Mouse (Mus musculus) right cerebral cortex, postnatal 10 days (tissue): ENCODE measurements at regions not wholly inside any gene's neighbourhood (a gene's known extent, or its start where the extent isn't known, plus 50 kb on each side); places are given as distances from the start of the nearest gene placed in this dataset.

ENCODE experiments used
- DNase-seq, 2 experiments: peaks; one replicate each; pipeline ENCODE4 v3.0.0; 2021; ENCODE audit warnings: low spot score in 2 of 2

DNA sequence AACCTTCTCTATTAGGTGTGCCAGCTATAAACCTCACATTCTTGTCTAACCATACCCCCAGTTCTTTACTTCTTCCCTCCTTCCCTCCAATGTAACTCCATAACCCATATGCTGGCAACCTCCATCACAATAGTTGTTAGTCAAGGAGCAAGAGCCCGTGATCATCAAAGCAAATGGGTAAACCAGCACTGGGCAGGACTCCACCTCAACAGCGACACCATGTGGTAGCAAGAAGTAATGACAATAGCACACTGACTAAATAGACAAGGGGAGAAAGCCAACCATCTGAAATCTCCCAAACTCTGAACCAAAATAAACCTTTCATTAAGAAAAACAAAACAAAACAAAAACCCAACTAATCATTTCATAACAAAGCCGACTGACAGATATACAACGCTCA, 297.8 kb downstream of the Psat1 start:
- peak in 1 of 2 experiments; percentile 33 for DNase-seq

DNA sequence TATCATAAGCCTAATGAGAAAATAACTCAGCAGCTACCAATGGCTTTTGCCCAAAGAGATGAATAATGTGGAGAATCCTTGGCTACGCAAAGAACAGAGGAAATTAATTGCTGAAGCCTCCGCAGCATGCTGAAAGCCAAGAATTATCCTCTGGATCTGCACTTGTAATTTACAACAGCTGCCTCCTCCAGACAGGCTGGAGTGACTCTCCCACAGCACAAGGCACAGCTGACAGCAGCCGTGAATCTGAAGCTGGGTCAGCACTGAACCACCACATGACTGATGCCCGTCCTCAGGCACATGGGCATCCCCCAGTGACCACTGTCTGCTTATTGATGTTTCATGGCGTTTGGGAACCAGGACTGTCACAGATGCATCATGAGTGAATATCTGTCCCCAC, 299.8 kb downstream of the Psat1 start:
- peak in 1 of 2 experiments; percentile 40 for DNase-seq

DNA sequence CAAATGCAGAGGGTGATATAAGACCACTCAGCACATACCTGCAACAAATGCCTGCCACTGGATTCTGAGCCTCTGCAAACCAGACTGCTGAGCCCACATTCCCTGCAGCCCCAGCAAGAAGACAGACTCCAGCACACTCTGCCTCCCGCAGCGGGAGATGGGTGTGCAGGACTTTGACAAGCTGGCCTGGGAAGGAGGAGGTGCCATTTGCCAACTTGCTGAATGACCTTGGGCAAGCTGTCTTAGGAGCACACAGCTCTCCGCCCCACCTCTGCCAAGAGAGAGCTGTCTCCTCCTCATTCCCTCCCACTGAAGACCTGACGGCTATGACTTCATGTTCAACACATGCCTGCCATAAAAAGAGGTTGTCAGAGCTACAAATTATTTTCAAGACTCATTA, 302.4 kb downstream of the Psat1 start:
- peak in 1 of 2 experiments; percentile 36 for DNase-seq

DNA sequence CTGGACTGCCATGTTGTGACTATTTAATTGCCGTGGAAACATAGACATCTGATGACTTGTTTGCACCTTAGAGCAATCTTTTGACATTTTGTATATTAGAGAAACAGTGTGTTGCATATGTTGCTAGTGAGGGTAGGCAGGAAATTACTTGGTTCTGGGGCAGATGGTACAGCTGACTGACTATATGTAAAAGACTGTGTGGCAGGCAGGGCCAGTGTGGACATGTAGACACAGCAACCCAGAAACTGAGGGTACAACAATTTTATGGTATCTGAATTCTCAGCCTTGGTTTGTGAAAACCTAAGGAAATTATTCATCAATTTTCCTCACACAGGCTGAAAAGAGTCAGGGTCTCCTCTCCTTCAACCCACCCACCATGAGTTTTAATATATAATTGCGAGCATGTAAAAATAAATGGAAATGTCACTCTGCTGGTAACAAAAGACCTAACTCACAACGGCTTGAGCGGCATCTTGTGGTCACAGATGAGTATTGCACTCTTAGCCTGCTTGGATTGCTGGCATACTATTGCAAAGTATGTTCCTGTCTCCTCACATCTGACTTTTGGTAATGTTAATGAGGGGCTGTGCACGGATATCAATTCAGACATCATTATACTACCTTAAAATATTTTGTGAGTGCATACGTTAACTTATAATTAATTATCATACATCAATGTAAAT, 329.8 kb downstream of the Psat1 start:
- peak; percentile 80 to 87 for DNase-seq

DNA sequence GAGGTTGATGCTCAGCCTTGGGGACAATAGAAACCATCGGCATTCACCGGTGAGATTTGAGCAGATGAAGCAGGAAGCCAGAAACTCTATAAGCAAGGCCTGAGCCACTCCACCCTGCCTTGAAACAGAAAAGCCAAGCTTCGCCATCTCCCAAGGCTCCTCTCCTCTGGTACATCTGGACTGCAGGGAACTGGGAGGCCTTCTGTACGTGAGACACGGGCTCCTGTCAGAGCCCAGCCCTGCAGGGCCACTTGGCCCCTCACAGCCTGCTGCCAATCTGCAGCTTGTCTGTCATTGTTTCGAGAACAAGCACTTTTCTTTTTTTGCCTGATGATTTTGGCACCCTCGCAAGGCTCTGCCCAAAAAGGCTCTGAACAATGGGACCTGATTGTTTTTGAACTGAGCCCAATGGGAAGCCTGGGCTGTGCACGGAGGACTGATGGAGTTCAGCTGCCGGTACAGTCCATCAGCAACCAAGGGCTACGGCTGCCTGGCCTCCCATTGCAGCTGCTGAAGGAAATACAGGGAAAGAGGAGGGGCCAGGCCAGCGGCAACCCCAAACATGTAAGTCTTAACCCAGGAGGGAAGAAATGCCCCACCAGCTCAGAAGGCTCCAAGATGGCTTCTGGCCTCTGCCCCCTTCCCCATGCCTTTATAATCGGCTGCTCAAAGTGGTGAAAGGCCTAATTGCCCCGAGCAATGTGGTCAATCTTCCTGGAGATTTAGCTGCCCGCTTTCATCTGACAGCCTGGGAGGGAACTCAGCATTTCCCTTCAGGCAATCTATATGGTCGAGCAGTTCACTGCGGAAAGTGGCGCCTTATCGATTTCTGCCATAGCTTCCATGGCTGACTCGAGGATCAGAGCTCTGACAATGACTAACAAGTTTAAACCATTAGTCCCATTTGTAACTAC, 332.2 kb downstream of the Psat1 start:
- DNase-seq = peak; percentile 37 to 43

DNA sequence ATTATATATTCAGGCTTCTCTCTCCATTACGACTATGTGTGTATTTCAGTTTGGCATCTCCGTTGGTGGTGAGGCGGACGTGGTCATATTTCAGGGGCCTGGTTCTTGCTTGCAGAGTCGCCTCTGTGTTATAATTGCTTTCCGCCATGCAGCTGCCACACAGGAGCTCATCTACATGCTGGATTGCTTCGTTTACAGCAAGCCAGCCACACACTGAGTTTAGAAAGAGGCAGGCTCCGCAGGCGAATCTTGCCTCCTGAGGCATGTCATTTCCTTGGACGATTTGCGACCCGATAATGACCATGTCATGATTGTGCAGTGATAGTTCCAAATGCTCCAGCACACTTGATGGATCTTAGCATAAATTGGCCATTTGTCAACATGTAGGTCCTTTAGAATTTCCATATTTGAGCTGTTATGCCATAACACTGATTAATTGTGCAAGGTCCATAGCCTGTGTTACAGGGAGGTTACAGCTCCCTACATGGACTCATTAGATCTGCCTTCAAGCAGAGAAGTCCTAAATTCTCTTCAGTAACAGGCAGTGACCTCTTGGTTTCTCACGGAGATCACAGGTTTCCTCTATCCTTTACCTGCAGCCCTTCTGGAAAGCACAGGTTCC, 335.9 kb downstream of the Psat1 start:
- peak; percentile 24 to 27 for DNase-seq

DNA sequence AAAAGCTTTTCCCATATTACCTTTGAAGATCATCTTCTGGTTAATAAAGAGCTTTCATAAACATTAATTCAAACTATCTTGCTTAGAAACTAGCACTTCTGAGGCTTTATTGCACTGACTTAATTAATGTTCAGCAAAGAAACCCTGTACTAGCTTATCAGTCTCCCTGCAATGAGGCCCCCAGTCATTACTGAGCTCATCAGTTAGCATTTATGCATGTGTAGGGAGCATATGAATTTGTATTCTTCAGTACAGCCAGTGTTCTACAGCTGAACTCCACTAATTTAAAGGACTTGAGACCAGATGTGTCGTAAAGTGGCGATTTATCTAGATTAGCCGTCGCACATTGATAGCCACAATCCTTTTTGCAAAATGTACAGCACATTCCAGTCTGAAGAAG, 340.7 kb downstream of the Psat1 start:
- no peak for DNase-seq

DNA sequence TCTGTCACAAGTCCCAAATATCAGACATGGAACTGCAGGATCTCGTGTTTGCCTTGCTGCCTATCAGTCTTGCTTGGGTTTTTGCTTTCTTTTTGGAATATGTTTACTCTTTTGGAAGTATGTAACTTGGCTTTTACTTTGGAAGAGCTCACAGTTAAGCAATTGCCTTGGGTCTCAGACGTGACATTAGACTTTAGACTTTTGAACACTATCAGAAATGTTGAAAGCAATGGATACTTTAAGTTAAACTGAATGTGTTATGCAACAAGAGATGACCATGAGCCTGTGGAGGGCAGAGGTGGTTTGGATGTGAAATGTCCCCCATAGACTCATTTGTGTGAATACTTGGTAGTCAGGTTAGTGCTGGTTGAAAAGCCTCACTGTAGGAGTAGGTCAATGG, 354.3 kb downstream of the Psat1 start:
- DNase-seq = no peak

DNA sequence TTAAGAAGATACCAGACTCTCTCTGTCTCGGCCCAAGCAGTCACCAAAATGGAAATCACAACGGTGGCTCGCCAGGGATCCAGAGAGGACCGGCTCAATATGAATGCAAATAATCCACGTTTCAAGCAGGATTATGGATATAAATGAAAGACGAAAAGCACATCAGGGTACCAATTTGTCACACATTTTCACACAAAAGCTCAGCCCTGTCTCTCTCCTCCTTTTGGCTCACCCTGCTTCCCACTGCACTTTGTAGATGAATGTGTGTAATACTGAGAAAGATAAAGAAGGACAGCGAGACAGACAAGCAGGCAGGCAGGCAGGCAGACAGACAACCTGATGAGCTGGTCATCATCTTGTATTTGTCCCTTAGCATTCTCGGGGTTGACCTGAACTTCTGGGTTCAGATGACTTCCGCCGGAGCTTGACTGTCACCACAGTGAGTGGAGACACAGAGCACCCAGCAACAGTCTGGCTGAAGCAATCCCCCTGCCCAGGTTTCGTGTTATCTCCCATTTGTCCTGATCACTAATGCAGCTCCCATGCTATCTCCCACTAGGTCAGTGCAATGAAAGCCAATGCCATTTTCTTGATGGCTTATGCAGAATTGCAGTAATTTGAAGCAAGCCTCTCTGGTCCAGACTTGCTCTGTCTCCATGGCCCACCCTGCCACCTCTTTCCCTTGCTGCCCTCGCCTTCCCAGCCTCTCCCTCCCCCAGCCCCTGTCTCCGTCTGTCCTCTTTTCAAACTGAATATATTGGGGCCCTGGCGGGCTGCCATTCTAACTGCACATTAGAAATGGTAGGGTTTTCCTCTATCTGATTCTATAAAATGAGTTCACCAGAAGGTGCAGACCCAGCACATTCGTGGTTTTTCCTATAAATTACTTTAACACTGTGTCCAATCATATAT, 363.1 kb downstream of the Psat1 start:
- DNase-seq = no peak

DNA sequence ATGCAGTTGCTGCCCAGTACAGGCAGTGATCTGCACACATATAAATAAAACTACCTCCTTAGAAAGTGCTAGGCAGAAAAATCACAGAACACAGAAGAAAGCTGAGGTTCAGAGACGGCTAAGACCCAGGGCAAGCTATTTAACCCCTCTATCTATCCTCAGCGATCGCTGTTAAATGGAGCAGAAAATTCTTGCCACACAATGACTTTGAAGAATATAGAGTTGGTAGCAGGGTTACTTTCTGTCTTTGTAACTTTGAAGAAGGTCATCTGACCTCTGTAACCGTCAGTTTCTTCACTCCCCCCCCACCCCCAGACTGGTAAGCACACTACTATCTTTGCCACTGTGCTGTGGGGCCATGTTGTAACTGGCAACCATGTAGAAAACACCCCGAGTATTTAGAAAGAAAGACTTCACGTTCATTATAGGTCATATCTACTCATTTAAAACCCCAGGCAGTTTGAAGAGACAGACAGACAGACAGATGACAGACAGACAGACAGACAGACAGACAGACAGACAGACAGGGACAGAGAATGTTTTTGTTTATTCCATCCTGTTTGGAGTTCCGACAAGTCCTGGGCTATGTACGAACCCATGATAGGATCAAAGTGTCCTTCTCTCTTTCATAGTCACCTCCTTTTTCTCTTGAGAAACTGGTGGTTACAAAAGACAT, 363.9 kb downstream of the Psat1 start:
- no peak for DNase-seq

DNA sequence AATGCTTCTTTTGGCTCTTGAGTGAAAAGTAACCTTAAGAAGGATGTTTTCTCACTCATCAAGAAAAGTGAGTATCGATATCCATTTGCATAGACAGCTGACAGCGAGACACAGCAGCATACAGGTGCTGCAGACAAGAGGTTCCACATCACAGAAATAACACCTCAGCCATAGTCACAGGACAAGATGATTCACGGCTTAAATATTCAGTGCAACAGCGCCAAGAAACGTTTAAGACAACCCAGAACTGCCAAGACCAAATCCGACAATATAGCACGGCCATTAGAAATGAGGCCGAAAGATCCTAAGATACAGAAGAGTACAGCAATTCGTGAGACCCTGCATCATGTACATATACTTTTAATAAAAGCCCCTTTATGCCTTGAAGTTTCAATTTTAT, 375.9 kb downstream of the Psat1 start:
- no peak for DNase-seq

DNA sequence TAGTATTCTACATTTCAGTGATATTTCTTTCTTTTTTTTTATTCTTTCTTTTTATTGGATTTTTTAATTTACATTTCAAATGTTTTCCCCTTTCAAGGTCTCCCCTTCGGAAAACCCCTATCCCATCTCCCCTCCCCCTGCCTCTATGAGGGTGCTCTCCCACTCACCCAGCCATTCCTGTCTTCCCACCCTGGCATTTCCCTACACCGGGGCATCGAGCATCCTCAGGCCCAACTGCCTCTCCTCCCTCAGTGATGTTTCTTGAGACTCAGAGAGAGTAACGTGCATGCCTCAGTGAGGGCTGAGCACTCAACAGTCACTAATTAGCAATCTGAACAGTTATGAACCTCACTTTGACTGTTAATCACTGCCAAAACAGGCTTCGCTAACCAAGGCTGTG, 385.6 kb downstream of the Psat1 start:
- DNase-seq = no peak

DNA sequence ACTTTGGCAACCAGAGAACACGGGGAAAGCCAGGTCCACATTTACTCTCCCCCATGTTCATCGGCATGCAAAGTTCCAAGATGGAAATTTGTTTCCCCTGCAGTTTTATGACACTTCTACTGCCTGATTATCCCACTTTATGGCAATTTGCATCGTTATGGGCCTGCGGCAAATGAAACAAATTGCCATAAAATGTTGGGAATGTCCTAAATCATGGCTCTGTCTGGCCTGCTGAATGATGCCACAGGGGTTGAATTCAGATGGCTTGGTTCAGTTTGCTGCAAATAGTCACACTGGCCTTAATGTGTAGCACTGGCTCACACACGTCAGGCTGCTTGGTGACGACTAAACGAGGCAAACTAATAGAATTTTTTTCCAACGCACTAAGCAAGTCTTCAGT, 393.2 kb downstream of the Psat1 start:
- DNase-seq = no peak

DNA sequence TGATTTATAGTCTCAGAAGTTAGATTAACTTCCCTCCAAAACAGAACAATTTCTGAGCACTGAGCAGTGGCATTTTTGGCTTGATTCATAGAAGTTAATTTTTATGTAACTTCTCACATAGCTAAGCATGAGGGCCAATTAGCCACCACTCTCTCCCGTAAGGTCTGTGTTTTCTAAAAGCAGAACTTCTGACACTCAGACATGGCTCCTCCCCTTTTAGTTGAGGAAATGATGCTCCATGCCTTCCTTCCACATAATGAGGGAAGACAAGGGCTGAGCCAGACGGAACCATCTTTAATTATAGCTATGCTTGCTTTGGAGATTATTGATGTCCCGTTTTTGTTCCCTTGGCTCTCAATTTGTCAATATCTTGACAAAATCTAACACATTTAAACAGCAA, 429.3 kb downstream of the Psat1 start:
- DNase-seq = no peak

DNA sequence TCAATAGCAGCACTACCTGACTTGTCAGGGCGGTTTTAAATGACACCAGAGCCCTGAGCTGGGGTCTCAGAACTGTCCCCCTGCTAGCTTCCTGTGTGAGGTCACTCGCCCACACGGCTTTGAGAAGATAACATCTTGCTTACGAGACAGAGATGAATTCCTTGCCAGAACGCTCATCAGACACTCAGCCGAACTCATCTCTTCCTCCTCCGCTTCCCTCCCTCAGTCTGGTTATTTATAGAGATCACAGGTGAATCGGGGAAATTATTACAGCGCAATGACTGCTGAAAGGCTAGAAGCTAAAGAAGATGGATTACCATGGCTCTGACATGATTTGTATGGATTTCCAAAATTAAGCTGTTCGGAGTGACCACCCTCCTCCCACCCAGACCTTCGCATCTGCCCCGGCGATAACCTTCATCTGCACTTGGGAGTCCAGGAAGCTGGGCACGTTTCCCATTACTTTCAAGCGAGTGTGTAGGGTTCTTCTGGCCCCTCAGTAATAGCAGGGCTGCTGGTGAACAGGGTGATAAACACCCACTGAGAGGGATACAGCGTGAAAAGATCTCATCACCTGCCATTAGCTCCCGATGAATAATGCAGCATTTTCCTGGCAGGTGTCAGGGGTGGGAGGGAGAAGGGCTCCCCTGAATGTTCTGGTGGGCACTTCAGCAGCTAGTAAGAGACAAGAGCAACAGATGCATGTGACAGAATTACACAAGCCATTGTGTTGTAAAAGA, 430.4 kb downstream of the Psat1 start:
- peak; percentile 27 to 32 for DNase-seq

DNA sequence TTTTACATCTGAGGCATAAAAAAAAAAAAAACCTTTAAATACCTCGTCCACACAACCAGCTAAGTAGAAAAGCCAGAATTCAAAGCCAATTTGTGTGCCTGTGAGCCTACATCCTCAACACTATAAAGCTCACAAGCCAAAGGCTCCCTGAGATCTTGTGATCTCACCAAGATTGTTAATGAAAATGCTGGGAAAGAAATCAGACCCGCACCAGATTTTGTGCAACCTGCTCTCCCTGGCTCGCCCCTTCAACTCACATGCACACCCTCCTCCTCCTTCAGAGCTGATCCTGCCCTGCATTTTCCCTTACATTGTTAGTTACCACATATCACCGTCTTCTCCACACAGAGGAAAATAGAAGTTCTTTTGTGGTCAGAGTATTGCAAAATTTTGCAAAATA, 433.9 kb downstream of the Psat1 start:
- DNase-seq = peak; percentile 25 to 31

DNA sequence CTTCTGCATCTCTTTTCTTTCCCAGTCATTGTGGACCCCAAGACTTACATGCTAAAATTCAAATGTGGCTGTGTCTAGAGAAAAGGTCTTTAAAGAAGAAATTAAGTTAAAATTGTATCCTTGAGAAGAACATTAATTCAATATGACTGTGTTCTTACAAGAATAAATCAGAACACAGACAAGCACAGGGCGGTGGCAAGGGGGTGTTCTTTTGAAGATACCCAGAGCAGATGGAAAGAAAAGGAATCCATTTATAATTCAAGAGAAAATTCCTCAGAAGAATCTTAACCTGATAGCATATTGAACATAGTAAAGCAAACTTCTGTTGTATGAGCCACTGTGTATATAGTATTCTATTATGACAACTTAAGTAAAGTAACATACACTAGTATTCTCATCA, 436.7 kb downstream of the Psat1 start:
- no peak for DNase-seq

DNA sequence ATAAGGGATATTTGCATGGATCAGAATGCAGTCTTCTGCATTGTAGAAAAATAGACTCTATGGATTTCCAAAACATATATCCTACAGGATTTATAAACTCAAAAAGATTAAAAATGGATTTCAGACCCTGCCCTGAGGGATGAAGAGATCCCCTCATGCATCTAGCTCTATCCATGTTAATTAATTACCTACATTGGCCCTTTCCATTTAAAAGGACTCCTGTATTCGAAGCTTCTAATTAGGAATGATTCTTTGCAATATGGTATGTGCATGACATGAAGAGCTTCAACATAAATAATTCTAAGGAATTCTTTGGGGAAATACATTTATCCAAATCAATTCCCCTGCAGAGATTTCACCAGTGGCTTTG, 444.2 kb downstream of the Psat1 start:
- no peak for DNase-seq

DNA sequence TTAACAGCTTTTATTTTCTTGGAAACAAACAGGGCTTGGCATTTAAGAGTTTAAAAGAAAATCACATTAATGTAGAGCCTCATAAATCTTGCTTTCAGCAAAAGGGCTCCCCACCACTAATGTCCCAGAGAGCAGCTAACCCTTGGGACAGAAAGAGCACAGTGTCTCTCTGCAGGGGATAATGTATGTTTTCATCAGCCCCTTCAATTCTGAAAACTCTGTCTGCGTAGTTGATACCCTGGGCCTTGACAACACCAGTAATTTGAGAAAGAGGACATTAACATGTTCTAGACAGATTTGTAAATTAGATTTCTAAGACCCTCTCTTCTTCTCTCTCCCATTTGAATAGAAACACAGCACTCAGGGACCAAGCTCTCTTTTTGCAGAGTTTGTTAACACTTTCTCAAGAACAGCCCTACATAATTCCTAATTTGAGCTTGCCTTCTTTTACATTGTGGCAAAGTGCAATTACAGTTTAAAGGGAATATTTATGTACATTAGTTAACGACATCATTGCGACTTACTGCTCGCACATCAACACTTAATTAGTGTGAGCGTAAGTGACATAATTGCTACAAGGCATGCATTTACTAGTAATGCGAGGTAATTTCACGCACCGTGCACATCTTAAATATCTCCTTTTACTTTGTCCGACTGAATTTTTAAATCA, 444.7 kb downstream of the Psat1 start:
- DNase-seq = no peak

DNA sequence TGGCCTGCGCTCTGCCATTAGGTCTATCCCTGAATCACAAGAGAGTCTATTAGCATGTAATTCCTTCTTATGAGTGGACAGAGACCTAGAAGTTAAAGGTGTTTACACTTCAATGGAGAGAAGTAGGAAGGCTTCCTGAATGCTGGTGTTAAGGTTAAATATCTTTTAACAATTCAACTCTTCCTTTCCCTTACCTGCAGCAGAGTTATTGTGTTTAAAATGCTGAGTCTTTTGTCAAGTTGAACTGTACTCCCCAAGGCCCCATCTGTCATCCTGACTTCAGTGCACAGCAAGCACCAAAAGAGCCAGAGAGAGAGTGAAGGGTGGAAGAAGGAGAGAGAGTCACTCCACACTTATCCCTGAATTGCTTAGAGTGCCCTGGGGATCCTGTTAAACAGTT, 451.6 kb downstream of the Psat1 start:
- no peak for DNase-seq
